Mouse (Mus musculus) left cerebral cortex, postnatal 10 days (tissue): ENCODE results near the gene Prdx6. TPM values are rescaled to one million over a fixed set of nuclear protein-coding genes. Genes with fewer than 3 reads are reported as not detected.
"Not testable (repeated sequence)": the region's sequence is repeated elsewhere in the genome, so short reads cannot be mapped to it uniquely, and the experiment has no call there.

Source experiments
- DNase-seq, 2 experiments: peaks; one replicate each; pipeline ENCODE4 v3.0.0; 2021 to 2022; ENCODE audit warnings: low spot score in 2 of 2, mixed read lengths in 1 of 2; ENCODE audit errors: extremely low spot score in 1 of 2
- intact Hi-C: fragments of 180-260 bp; cut with DNase I; formaldehyde crosslinking; loops from one replicate; pipeline ENCODE4 v1.15.1; 2025
- total RNA-seq, 2 experiments: library from RNA; stranded (reverse); gene quantifications; 2 replicates each; pipeline ENCODE4 v1.2.3; 2021

Prdx6 gene
- total RNA-seq, 2 experiments from 2014 or later = 192 to 206 TPM

GRCm38 (mm10) chr1:161252901-161253300 is 1.9 kb upstream of the Prdx6 start:
- no peak for DNase-seq
- intact Hi-C loops = no loop called here

DNA sequence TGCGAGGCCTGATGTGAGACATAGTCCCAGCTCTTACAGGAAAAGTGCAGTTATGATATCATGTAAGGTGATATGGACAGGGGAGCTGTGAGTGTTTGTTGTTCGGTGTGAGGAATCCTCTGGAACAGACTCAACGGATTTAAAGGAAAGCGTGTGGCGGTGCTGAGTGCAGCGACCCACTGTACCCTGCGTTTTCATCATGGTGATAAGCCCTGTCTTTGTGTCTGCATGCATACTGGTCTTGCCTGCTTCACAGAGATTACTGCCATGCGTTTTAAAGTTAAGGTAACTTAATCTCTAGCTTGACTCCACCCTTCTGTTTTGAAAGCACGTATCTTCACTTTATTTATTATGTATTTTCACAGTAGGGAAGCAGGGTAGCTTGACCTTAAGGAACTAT is 1.3 kb upstream of the Prdx6 start:
- no peak for DNase-seq
- intact Hi-C loops = no loop called here

DNA sequence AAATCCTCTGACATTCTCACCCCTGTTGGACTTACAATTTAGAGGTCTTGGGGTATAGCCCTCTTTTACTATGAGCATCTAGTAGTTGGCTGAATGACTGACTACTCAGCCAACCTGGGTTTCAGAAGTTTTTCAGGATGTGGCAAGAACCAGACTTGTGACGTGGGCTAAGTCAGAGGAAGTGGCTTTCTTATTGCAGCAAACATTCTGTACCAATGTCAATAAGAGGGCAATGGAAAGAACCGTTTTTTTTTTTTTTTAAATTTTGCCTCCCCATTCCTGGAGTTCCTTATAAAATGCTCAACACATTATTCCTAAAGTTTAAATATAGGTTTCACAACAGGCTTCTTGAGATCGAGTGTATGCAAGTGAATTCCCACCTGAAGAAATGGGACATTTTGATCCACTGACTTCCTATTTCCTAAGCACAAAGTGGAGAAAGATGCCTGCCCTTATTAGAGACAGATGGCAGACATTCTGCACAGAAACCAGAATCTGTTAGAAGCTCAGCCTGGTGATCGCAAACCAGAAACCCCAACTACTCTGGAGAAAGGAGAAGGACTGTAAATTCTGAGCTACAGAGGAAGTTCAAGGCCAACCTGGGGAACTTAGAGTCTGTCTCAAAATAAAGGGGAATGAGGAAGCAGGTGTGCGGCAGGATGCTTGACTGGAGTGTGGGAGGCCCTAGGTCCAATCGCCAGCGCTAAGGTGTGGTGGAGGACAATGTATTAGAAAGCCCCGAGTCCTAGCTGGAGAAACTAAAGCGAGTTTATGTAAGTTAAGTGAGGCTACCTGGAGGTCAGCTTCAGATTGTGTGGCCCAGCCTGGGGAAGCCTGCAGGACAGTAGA is 622 bp upstream of the Prdx6 start:
- DNase-seq = no peak
- intact Hi-C loops = no loop called here

- intact Hi-C loops = no loop called here
- peak in 1 of 2 experiments; percentile 55 for DNase-seq
Measured at GRCm38 (mm10) chr1:161250031-161250603, 902 bp downstream of the Prdx6 start.

DNA sequence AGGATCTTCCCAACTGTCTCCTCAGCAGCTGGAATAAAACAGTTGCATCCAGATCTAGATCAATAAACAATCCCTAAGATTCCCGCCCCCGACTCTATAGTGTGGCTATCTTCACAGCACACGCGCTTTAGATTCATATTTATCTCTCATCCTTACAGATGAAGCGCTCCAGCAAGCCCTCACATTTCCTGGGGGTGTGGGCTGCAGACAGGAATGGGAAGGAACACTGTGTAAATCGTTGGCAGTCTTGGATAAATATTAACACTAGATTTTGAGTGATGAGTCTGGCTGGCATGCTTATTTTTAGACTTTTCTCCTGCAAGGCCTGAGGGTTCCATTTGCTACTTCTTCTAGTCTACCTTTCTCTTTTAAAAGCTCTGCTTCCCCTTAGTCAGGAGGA is 1.6 kb downstream of the Prdx6 start:
- intact Hi-C loops = no loop called here
- no peak for DNase-seq

GRCm38 (mm10) chr1:161248685-161249084 is 2.3 kb downstream of the Prdx6 start:
- intact Hi-C loops = no loop called here

GRCm38 (mm10) chr1:161247643-161248580 is 3.1 kb downstream of the Prdx6 start:
- intact Hi-C loops = no loop called here

More at GRCm38 (mm10) chr1:161248685-161249084, 2.3 kb downstream of the Prdx6 start:
- no peak for DNase-seq

GRCm38 (mm10) chr1:161247176-161247575 is 3.8 kb downstream of the Prdx6 start:
- DNase-seq = no peak
- intact Hi-C loops = no loop called here

More at GRCm38 (mm10) chr1:161247643-161248580, 3.1 kb downstream of the Prdx6 start:
- no peak for DNase-seq

GRCm38 (mm10) chr1:161237750-161238149 is 13.3 kb downstream of the Prdx6 start:
- DNase-seq = no peak
- intact Hi-C loops = no loop called here

DNA sequence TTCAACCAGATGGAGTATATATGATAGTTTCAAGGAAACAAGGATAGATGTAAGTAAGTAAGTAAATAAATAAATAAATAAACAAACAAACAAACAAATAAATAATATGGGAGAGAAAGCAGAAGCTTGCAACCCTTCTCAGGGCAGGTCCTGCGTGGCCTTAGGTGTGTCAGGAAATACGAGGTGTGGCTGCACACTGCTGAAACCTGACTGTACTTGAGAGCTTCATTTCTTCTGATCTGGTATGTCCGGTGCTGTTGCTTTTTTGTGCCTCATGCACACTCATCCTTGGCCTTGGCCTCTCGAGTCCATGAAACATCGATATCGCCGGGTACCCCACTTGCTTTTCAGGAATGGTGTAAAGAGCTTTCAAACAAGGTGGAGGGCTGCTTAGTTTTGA is 13.7 kb downstream of the Prdx6 start:
- intact Hi-C loops = no loop called here

DNA sequence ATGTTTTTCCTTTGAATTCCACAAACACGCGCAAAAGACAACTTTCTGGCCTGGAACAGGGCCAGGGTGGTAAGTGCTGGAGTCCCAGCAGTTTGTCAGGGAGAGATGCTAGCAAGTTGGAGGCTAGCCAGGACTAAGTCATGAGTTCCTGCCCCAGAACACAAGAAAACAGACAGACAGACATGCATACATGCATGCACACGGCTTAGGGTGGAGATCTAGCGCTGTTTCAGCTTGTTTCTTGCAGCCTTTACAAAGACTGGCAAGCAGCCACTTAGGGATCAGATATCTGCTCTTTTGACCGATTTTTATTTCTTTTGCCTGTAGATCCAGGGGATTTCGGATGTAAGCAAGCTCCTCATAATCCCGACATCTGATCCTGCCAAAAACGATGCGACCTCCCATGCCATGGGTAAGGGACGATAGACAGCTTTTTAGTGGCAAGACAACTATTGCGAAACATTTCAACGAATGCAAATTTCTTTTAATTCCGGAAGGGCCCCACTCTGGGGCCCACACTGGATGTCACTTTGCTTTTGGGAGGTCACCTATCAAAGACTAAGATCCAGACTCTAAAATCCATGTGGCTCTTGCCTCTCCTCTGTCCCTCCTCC is 17.7 kb downstream of the Prdx6 start:
- no peak for DNase-seq
- intact Hi-C loops = no loop called here

More for the DNA sequence above, 13.7 kb downstream of the Prdx6 start:
- DNase-seq = no peak

GRCm38 (mm10) chr1:161232181-161232580 is 18.8 kb downstream of the Prdx6 start:
- intact Hi-C loops = no loop called here
- DNase-seq = no peak

- intact Hi-C loops = no loop called here
- DNase-seq = peak; percentile 48 to 81
Measured at GRCm38 (mm10) chr1:161224837-161225236, 26.2 kb downstream of the Prdx6 start.

GRCm38 (mm10) chr1:161219816-161220215 is 31.2 kb downstream of the Prdx6 start:
- intact Hi-C loops = no loop called here
- no peak for DNase-seq

DNA sequence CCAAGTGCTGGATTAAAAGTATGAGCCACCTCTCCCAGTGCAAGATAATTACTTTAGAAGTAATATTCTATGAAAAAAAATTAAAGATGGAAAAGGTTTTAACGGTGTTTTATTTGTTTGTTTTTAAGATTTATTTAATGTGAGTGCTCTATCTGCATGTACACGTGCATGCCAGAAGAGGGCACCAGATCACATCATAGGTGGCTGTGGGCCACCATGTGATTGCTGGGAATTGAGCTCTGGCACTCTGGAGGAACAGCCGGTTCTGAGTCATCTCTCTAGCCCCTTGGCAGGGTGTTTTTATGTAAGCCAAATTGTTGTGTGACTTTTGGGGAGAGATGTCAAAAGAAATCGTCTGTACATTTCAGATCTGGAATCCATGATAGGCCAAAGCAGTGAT is 36.6 kb downstream of the Prdx6 start:
- intact Hi-C loops = no loop called here
- no peak for DNase-seq

DNA sequence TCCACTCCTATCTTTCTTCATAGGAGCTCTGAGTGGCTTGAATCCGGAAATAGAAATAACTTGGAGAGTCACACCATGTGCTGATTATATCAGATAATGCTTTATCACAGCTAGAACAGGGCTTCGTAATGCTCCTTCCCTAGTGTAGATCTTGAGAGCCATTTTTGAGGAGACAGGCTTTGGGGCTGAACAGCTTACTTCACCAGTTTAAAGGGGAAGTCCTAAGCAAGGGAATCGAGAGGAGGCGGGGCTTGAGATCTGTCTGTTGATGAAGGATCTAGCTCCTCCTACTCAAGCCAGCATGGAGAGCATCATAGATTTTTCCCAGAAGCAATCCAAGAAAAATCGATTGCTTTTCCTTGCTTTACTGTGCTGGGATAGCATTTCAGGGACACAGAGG is 51.2 kb downstream of the Prdx6 start:
- no peak for DNase-seq
- intact Hi-C loops = no loop called here

- intact Hi-C loops, DNase-seq: not testable (repeated sequence)
Measured at GRCm38 (mm10) chr1:161196364-161196763, 54.7 kb downstream of the Prdx6 start.

- intact Hi-C loops = no loop called here
- peak; percentile 86 to 89 for DNase-seq
Measured at GRCm38 (mm10) chr1:161195541-161196351, 55.3 kb downstream of the Prdx6 start.
